Mouse (Mus musculus) mouse trophoblast stem cell (cell line): ENCODE measurements at regions not wholly inside any gene's neighbourhood (a gene's known extent, or its start where the extent isn't known, plus 50 kb on each side); places are given as distances from the start of the nearest gene placed in this dataset.

Experiments used
- in situ Hi-C, 2 experiments: fragments of 300-500 bp; cut with MseI, MboI; formaldehyde crosslinking; loops; 2 replicates in 1 of 2; 3 replicates in 1 of 2; pipeline ENCODE4 v1.15.1; 2025

GRCm38 (mm10) chr11:52629776-52630175 is 134.7 kb upstream of the Fstl4 start:
- in situ Hi-C loops: no loop called here

GRCm38 (mm10) chr11:52631579-52631978 is 132.9 kb upstream of the Fstl4 start:
- in situ Hi-C loops: no loop called here

GRCm38 (mm10) chr11:52634189-52634588 is 130.2 kb upstream of the Fstl4 start:
- in situ Hi-C loops: no loop called here

GRCm38 (mm10) chr11:52635716-52636389 is 128.6 kb upstream of the Fstl4 start:
- in situ Hi-C loops: no loop called here

GRCm38 (mm10) chr11:52638939-52639338 is 125.5 kb upstream of the Fstl4 start:
- in situ Hi-C loops: no loop called here

GRCm38 (mm10) chr11:52641725-52642338 is 122.6 kb upstream of the Fstl4 start:
- in situ Hi-C loops: no loop called here

- in situ Hi-C loops: no loop called here
These were observed 120.2 kb upstream of the Fstl4 start for GRCm38 (mm10) chr11:52644081-52644768.

- in situ Hi-C loops: no loop called here
These were observed 116.1 kb upstream of the Fstl4 start for GRCm38 (mm10) chr11:52648176-52648839.

GRCm38 (mm10) chr11:52648849-52649400 is 115.5 kb upstream of the Fstl4 start:
- in situ Hi-C loops: no loop called here

GRCm38 (mm10) chr11:52654640-52655039 is 109.8 kb upstream of the Fstl4 start:
- in situ Hi-C loops: no loop called here

- in situ Hi-C loops: no loop called here
These were observed 108.5 kb upstream of the Fstl4 start for GRCm38 (mm10) chr11:52655720-52656474.

- in situ Hi-C loops: no loop called here
These were observed 103.2 kb upstream of the Fstl4 start for GRCm38 (mm10) chr11:52661234-52661633.

GRCm38 (mm10) chr11:52661894-52662593 is 102.4 kb upstream of the Fstl4 start:
- in situ Hi-C loops: no loop called here

- in situ Hi-C loops: no loop called here
These were observed 99.1 kb upstream of the Fstl4 start for GRCm38 (mm10) chr11:52665343-52665742.

GRCm38 (mm10) chr11:52675022-52675421 is 89.4 kb upstream of the Fstl4 start:
- in situ Hi-C loops: no loop called here

GRCm38 (mm10) chr11:52678259-52678658 is 86.2 kb upstream of the Fstl4 start:
- in situ Hi-C loops: no loop called here

- in situ Hi-C loops: no loop called here
These were observed 79.0 kb upstream of the Fstl4 start for GRCm38 (mm10) chr11:52685436-52685835.

GRCm38 (mm10) chr11:52692701-52693100 is 71.7 kb upstream of the Fstl4 start:
- in situ Hi-C loops: no loop called here

- in situ Hi-C loops: no loop called here
These were observed 62.8 kb upstream of the Fstl4 start for GRCm38 (mm10) chr11:52701682-52702081.

- in situ Hi-C loops: no loop called here
These were observed 61.0 kb upstream of the Fstl4 start for GRCm38 (mm10) chr11:52703391-52703790.
